Mouse (Mus musculus): ENCODE measurements around the gene Olfr201. TPM values are rescaled to one million over a fixed set of nuclear protein-coding genes. Genes with fewer than 3 reads are reported as not detected.
"Not testable (repeated sequence)": the region's sequence is repeated elsewhere in the genome, so short reads cannot be mapped to it uniquely, and the experiment has no call there.

Gene Olfr201
- total RNA-seq (2021): not detected
- long read RNA-seq: 0 reads

DNA sequence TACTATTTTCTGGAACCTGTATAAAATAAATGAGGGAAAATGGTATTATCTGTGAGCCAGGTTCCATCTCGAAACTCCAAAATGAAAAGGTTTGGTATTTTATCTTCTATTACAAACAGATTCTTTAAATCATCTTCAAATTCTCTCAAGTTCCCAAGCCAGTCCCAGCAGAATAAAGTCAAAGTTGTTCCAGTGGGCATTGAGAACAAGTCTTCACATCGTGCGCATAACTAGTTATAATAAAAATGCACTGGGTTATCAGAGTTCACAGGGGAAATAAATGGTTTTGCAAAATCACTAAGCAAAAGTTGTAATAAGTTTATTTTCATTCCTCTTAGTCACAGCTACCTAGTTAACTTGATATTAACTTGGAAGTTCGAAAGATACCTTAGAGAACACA is at the start of gene Olfr201:
TSS of gene Olfr201 (minus strand) at position 101 of the 400 bp plus-strand sequence.
- DNase-seq (ENCODE audit: low spot score in 2 of 2): not testable (repeated sequence)

DNA sequence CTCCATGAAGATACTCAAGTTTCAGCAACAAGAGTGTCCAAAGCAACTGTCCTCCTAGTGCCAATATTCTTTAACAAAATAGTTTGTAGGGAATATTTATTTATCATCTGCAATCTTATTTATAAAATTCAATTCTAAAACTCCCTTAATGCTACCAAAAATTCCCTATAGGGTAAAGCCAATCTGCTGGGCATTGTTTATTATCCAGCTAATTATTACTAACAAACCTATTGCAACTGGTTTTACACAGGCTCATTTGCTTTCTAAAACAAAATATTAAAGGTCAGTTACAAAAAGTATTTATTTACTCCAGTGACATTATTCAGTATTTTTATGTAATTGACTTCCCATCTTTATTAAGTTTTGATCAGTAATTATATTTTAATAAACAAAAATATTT is 45.7 kb upstream of the Olfr201 start, which contains the start of gene Olfr204:
TSS of gene Olfr204 (minus strand) at position 101 of the 400 bp plus-strand sequence.
- DNase-seq (ENCODE audit: low spot score in 2 of 2): no peak

DNA sequence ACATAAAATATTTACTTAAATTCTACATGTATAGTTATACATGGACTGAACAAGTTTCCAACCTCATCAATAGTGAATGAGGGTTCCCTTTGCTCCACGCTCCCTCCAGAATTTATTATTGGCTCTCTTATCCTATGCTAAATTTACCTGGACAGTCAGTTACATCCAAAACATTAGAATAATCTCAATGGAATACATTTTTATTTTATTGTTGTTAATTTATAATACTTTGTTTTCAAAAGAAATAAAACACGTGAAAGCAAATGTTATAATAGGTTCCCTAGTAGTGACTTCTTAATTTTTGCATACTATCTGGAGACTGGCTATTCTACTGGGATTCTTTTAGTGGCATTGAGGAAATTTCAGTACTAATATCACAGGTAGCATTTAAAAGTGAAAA is 26.1 kb upstream of the Olfr201 start, which contains the start of gene Olfr203:
TSS of gene Olfr203 (plus strand) at position 301 of the 400 bp plus-strand sequence.
- DNase-seq (ENCODE audit: low spot score in 2 of 2): no peak

GRCm38 (mm10) chr16:59287576-59287975 is 15.1 kb upstream of the Olfr201 start:
- DNase-seq (ENCODE audit: low spot score in 2 of 2): not testable (repeated sequence)

DNA sequence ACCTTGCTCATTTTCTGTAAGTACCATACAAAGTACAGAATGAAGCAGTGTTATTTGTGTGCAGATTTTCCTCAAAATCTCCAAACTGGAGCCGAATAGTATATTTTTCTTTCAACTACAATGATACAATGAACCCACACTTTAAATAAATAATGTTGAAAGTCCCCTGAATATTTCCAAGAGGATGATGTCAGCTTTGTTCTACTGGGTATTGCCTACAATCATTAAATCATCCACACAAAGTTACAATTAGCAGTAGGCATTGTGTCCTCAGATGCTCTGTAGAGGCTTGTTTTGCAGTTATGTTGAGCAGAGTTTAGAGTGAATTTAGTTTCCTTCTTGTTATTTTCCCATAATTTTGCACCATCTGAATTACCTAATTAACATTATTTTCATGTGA is 14.3 kb upstream of the Olfr201 start, which contains the start of gene Olfr202:
TSS of gene Olfr202 (minus strand) at position 101 of the 400 bp plus-strand sequence.
- no peak for DNase-seq (ENCODE audit: low spot score in 2 of 2)

DNA sequence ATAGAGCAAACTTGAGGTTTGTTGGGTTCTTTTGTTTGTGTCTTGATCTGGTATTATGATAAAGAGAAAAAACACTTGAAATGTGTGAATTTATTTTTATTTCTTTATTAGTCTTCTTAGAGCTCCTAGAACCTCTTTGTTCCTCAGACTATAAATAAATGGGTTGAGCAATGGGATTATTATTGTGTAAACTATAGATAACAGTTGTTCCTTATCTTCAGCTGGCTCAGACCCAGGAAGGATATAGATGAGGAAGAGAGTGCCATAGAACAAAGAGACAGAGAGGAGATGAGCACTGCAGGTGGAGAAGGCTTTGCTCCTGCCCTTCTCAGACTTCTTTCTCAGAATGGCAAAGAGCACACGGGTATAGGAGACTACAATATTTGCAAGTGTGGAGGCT is 11.0 kb upstream of the Olfr201 start:
- no peak for DNase-seq (ENCODE audit: low spot score in 2 of 2)

DNA sequence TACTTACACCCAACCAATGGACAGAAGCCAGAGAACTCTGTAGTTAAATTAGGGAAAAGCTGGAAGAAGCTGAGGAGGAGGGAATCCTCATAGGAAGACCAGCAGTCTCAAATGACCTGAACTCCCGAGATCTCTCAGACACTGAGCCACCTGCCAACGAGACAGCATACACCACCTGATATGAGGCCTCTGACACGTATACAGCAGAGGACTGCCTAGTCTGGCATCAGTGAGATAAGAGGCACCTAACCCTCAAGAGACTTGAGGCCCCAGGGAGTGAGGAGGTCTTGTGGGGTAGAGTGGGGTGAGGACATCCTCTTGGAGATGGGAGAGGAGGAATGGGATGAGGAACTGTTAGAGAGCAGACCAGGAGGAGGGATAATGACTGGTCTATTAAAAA is 8.1 kb upstream of the Olfr201 start:
- DNase-seq (ENCODE audit: low spot score in 2 of 2): no peak

DNA sequence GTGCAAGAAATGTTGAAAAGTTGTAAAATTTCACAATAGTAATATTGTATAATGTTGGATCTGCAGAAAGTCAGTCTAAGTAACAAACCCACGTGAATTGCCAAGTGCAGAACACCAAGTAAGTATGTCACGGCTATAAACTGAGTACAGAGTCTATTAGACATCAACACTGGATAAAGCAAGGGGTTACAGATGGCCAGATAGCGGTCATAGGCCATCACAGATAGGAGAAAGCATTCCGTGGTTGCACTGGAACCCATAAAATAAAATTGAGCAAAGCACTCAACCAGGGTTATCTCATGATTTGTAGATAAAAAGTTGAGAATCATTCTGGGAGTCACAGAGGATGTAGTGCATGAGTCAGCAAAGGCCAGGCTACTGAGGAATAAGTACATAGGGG is 3.3 kb downstream of the Olfr201 start:
- not testable (repeated sequence) for DNase-seq (ENCODE audit: low spot score in 2 of 2)

- DNase-seq (ENCODE audit: low spot score in 2 of 2): no peak
Observed at GRCm38 (mm10) chr16:59249684-59250083, 22.7 kb downstream of the Olfr201 start.

DNA sequence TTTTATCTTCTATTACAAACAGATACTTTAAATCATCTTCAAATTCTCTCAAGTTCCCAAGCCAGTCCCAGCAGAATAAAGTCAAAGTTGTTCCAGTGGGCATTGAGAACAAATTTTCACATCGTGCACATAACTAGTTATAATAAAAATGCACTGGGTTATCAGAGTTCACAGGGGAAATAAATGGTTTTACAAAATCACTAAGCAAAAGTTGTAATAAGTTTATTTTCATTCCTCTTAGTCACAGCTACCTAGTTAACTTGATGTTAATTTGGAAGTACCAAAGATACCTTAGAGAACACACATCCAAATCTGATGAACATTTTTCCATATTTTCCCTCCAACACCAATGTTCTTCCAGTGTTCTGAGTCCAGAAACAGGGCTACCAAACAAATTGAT is 52.8 kb downstream of the Olfr201 start, which contains the start of gene Olfr199:
TSS of gene Olfr199 (minus strand) at position 101 of the 400 bp plus-strand sequence.
- not testable (repeated sequence) for DNase-seq (ENCODE audit: low spot score in 2 of 2)

- not testable (repeated sequence) for DNase-seq (ENCODE audit: low spot score in 2 of 2)
Observed at GRCm38 (mm10) chr16:59217861-59218260, 54.6 kb downstream of the Olfr201 start.

Other genes starting within 250 kb of the Olfr201 start
- not detected for gene Olfr186, start 242.3 kb downstream of the Olfr201 start, total RNA-seq (2021)
- gene Olfr187, start 232.9 kb downstream of the Olfr201 start, total RNA-seq (2021): not detected
- gene Olfr190, start 194.6 kb downstream of the Olfr201 start, total RNA-seq (2021): not detected
- not detected for gene Olfr191, start 182.8 kb downstream of the Olfr201 start, total RNA-seq (2021)
- gene Olfr193, start 160.8 kb downstream of the Olfr201 start, total RNA-seq (2021): not detected
- gene Olfr194, start 151.6 kb downstream of the Olfr201 start, total RNA-seq (2021): not detected
- gene Olfr195, start 125.6 kb downstream of the Olfr201 start, total RNA-seq (2021): not detected
- gene Olfr196, start 102.2 kb downstream of the Olfr201 start, total RNA-seq (2021): not detected
- not detected for gene Olfr198, start 69.1 kb downstream of the Olfr201 start, total RNA-seq (2021)
- gene Olfr199, start 52.9 kb downstream of the Olfr201 start, total RNA-seq (2021): not detected
- gene Olfr202, start 14.2 kb upstream of the Olfr201 start, total RNA-seq (2021): not detected
- not detected for gene Olfr203, start 26.2 kb upstream of the Olfr201 start, total RNA-seq (2021)
- gene Olfr204, start 45.6 kb upstream of the Olfr201 start, total RNA-seq (2021): under 1 TPM; 0.09 to 0.11 TPM
- gene Olfr205, start 58.5 kb upstream of the Olfr201 start, total RNA-seq (2021): not detected
- gene Olfr206, start 76.6 kb upstream of the Olfr201 start, total RNA-seq (2021): not detected
- gene Olfr209, start 91.4 kb upstream of the Olfr201 start, total RNA-seq (2021): not detected
- gene Gabrr3, start 134.7 kb upstream of the Olfr201 start, total RNA-seq (2021): under 1 TPM in 1 of 2 experiments, not detected in 1; 0.07 TPM
- 10 to 100 TPM; 10.5 to 12.6 TPM for gene Riox2, start 199.1 kb upstream of the Olfr201 start, total RNA-seq (2021)

Measured in layer of hippocampus, postnatal 10 days (tissue).